Mouse (Mus musculus) hindlimb bud, embryonic 11.5 days (tissue): ENCODE results near the gene Troap.
"Not testable (repeated sequence)": the region's sequence is repeated elsewhere in the genome, so short reads cannot be mapped to it uniquely, and the experiment has no call there.

ENCODE experiments used
- DNase-seq: peaks from one replicate; pipeline ENCODE4 v3.0.0-alpha.2; 2012; ENCODE audit warnings: low read depth, low spot score; ENCODE audit errors: extremely low spot score

Troap gene

DNA sequence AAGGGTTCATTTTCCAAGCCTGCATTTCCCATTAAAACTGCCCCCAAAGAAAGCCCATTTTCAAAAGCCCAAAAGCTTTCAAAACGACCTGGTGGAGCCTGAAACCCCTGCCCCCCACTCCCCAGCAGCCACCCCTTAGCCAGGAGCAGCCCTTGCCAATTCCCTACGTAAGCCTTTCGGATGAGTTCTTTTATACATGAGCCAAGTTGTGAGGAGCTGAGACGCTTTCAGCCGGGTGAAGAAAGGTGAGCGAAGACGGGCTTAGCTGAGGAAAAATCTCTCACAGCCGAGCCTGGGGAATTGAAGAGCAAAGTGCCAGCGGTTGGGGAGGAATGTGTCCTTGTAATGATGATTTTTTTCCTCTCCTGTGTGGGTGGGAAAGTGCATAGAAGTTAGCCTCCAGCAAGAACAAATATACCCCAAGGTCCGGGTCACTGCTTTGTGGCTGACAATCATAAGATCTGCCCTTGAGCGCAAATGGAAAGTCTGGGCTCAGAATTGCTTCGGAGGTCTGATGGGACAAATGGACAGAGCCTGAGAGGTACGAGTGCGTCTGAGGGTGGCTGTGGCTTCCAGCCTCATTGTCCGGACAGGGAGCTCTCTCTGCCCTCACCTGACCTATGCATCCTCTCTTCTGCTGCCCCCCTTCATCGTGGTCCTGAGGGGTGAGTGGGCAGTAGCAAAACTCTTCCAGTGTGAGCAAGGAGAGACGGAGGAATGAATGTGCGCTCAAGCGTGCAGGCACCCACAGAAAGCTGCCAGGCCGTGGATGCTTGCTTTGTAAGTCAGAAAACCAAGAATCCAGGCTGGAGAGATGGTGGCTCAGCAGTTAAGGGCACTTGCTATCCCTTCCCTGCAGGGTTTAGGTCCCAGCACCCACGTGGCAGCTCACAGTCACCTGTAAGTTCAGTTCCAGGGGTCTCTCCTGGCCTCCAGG is 33.2 kb upstream of the Troap start:
- DNase-seq, result no peak

DNA sequence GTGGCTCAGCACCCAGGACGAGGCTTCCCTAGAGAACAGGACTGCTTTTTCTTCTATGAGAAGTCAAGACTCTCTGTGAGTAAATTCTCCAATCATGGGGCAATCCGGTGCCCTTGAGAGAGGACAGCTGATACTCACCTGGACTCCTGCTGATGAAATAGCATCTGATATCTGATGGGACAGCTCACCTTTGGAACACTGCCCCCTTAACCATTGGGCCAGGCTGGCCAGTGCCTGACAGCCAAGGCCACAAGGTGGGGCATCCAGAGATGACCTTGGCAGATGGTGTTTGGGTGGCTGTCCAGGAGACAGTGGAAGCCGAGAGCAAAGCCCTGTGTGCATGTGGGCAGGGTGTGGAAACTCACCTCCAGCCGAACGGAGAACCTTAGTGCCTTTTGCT is 32.0 kb upstream of the Troap start:
- DNase-seq, result no peak

DNA sequence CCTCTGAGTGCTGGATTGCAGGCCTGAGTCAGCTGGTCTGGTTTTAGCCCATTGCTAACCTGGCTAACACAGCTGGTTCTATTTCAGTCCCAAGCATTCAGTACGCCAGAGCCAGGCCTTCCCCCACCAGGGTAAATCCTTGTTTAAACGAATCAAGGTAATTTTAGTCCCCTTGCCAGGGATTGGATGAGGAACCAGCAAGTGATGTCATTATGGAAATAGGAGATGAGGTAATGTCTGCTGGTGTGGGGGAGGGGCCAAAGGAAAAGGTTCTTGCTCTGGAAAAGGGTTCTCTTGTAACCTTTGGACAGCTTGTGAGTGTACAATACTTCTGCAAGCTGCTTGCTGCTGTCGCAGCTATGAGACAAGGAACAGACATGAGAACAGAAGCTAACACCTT is 29.5 kb upstream of the Troap start:
- no peak for DNase-seq

DNA sequence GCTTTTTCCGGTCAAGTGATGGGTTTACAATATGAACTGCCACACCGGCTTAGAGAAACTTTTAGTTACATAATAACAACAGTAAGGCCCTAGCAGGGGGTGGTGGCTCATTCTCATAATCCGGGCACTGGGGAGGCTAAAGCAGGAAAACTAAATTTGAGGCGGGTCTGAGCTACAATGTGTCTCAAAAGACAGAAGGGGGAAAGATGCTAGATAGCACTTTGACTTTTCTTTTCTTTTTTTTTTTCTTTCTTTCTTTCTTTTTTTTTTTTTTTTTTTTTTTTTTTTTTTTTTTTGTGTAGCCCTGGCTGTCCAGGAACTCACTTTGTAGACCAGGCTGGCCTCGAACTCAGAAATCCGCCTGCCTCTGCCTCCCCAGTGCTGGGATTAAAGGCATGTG is 28.6 kb upstream of the Troap start:
- not testable (repeated sequence) for DNase-seq

DNA sequence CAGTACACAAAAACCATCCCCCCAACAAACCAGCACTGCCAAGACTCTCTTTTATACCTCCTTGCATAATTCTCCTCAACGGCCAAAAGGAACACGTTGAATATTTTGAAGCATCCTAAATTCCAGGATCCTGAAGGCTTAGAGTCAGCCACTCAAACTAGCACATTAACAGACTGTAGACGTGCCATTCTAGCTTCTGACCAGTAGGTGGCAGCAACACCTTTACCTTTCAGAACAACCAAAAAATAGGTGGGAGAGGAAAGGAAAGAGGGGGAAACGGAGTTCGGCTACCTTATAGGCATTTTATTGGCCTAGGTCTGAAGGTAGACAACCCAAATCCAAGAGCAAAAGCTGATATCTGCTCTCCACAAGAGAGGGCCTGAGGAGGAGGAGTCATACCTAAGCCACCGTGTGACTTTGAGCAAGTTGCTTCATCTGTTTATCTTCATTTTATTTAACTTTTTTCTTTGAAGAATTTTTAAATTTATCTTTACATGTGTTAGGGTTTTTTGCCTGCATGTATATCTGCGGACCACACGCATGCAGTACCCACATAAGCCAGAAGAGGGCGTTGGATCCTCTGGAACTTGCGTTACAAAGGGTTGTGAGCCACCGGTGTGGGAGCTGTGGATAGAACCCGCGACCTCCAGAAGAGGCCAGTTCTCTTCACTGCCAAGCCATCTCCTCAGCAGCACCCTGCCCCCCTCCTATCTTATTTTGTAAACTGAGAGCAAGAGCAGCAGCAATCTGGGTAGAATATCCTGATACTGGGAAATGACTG is 24.7 kb upstream of the Troap start:
- DNase-seq, result peak; percentile 72

DNA sequence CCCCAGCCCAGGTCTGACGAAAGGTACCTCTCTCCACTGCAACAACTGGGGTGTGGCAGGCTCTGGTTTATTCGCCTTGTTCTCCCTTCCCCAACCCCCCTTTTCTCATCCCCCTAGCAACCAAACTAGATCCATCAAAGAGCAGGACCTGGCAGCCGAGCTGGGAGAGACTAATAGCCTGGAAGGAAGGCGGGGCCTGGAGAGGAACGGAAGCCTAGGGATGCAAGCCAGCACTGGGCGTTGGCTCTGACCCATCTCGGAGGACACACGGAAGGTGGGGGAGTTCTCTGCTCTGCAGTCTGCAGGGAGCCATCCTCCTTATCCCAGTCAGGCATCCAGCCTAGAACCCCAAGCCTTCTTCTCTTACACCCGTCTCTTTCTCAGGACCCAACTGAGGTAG is 21.0 kb upstream of the Troap start:
- no peak for DNase-seq

DNA sequence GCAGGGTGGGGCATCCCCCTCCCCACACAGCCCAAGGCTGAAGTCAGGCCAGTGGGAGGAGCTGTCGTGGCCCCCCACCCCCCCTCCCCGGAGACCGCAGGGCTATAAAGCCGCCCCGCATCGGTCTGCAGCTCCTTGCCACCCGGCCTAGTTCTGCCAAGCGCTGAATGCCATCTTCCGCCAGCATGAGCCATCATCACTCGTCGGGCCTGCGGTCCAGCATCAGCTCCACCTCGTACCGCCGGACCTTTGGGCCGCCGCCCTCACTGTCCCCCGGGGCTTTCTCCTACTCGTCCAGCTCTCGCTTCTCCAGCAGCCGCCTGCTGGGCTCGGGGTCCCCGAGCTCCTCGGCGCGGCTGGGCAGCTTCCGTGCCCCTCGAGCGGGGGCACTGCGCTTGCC is 19.3 kb upstream of the Troap start, which contains the start of gene Prph:
TSS of gene Prph (plus strand) at position 135 of the 400 bp plus-strand sequence.
- no peak for DNase-seq

DNA sequence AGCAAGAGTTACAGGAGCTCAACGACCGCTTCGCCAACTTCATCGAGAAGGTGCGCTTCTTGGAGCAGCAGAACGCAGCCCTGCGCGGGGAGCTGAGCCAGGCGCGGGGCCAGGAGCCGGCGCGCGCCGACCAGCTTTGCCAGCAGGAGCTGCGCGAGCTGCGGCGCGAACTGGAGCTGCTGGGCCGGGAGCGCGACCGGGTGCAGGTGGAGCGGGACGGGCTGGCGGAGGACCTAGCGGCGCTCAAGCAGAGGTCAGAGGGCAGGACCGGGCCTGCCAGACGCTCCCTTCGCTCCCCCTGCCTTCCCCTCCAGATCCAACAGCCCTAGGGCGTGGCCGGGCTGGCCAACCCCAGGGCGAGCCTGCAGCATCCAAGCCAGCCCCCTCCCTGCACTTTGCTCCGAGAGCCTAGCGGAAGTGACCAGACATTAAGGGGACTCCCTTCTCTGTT is 18.8 kb upstream of the Troap start:
- DNase-seq, result no peak

DNA sequence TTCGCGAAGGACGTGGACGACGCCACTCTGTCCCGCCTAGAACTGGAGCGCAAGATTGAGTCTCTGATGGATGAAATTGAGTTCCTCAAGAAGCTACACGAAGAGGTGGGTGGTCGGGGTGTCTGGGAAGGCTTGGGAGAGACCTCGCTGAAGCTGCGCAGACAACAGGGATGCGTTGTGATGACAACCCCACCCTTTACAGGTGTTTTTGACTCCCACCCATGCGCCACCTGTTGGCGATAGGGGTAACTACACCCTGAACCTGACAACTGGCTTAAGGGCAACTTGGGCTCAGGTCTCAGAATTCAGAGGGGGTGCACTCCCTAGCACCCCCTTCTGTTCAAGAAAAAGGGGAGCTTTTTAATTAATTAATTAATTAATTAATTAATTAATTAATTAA is 18.0 kb upstream of the Troap start:
- DNase-seq, result peak; percentile 24

DNA sequence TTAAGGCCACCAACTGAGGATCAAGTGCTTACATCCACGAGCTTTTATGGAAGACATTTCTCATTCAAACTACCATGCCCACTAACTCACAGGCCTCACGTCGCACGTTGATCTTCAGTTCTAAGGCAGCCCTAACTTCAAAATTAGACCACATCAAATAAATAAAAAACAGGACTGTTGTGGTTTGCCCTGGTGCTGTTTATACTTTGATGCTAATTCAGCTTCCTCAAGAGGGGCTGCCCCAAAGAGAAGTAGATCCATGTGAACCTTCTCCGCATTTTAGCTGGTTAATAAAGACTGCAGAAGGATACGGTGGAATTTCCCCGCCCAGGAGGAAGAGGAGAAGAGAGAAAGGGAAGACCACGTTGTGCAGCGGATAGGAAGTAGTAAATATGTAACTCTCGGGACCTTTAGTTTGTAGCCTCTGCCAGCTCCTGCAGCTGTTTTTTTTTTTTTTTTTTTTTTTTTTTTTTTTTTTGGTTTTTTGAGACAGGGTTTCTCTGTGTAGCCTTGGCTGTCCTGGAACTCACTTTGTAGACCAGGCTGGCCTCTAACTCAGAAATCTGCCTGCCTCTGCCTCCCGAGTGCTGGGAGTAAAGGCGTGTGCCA is 8.7 kb upstream of the Troap start:
- DNase-seq, result no peak

DNA sequence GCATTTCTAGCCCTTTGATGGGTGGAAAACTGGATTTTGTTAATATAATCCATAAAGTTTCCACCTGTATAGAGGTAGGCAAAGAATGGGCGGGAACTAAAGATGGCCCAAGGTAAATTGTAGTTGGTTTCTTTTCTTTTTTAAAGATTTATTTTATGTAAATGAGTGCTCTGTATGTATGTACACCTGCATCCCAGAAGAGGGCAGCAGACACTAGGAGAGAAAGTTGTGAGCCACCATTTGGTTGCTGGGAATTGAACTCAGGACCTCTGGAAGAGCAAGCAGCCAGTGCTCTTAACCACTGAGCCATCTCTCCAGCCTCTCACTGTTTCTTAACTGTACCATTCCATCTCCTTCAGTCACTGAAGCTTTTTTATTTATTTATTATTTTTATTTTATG is 2.4 kb upstream of the Troap start:
- no peak for DNase-seq

DNA sequence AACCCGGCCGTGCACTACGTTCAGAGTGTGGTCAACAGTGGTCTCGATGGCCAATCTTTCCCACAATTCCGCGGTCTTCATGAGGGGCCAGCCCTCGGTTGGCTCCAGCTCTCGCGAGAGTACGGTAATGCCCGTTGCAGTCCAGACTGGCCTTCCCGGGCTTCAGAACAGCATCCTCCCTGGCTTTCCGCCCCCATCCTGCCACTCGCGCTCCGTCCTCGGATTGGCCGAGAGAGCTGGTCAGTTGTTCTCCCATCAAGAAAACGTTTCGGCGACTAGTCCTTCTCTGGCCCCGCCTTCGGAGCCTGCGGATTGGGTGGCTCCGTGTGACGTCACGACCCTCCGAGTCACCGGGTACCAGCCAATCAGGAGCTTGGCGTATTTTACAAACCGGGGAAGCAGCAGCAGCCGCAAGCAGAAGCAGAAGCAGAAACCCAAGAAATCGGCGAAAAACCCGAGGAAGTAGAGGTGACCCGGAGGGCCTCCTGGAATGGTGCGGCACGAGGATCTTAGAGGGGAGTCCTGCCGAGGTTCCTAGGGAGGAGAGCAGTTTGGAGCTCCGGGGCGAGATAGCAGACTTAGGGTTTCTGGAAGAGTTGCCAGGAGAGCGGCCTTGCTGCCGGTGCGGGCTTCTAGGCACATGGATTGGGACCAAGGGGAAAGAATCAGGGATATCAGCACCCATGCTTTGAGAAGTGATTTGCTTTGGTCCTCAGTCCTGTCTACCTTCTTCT is 392 bp downstream of the Troap start:
- DNase-seq, result peak; percentile 96

DNA sequence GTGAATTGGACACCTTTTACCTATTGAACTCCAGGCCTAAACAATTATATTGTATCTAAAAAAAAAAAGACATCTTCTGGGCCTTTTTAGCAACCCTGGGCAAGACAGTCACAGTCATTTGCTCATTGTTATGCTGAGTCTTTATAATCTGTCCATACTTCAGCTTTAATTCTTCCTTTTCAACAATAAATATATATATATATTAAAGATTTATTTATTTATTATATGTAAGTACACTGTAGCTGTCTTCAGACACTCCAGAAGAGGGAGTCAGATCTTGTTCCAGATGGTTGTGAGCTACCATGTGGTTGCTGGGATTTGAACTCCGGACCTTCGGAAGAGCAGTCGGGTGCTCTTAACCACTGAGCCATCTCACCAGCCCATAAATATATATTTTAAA is 1.6 kb downstream of the Troap start:
- not testable (repeated sequence) for DNase-seq

DNA sequence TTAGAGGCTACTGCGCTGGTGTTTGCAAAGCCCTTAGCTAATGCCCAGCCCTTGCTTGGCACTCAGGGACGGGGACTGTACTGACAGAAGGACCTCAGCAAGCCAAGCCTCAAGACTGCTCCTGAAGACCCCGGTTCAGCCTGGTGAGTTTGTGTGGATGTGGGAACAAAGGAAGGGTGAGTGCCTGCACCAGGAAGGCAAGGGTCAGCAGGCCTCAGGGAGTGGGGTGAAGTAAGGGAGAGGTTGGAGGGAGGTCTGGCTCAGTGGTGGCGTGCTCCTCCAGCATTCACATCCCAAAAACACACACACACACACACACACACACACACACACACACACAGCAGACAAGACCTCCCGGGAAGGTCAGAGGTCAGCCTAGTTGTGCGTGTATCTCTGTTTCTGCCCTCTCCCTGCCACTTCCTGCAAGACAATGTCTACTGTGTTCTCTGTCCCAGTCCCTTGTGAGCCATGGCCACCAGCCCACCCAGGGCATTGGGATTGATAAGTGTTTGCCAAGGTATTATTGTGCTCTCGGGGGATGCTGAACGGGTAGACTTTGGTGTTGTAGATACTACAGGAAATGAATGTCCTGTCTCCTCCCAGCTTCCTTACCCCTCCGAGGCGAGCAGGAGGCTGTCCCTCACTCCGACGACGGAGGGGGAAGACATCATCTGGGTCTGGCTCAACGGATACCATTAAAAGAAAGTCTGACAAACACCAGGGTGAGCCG is 4.0 kb downstream of the Troap start:
- DNase-seq, result no peak

DNA sequence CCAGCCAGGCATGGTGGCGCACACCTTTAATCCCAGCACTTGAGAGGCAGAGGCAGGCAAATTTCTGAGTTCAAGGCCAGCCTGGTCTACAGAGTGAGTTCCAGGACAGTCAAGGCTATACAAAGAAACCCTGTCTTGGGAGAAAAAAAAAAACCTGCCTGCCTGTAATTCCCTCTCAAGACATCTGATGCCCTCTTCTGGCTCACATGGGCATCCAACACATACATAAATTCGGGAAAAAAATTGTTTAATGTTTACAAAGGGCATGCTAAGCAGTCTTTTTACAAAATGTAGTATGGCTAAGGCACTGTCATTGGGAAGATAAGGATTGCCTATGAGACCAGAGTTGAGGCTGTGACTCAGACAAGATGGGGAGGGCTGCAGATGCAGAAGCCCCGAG is 5.4 kb downstream of the Troap start:
- no peak for DNase-seq

DNA sequence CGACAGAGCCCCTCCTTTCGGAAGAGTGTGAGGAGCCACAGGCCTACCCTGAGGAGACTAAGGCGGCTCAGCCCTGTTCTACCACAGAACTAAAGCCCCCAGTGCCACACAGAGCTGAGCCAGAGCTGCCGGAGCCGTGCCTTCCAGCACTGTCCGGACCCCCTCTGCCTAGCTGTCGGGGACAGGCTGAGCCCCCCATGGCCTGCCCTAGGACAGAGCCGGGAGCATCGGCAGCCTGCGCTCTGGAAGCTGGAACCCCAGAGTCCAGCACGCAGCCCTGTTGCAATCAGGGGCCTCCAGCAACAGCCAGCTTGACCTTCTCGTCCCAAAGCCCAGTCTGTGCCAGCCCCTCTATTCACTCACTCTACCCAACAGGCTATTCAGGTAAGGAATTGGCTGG is 7.9 kb downstream of the Troap start:
- no peak for DNase-seq

DNA sequence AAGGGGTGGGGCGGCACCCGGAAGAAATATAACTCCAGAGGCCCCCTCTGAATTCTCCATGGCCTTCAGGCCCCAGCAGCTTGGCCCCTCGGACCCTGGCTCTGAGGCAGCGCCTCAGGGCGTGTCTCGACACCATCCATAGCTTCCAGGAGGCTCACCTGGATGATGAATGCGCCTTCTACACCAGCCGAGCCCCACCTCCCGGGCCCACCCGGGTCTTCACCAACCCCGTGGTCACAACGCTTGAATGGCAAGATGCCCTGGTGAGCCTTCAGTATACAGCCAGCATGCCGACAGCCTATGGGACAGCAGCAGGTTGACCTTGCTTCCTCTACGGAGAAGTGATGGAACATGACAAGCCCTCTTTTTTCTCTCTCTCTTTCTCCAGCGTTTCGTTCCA is 8.5 kb downstream of the Troap start:
- no peak for DNase-seq

DNA sequence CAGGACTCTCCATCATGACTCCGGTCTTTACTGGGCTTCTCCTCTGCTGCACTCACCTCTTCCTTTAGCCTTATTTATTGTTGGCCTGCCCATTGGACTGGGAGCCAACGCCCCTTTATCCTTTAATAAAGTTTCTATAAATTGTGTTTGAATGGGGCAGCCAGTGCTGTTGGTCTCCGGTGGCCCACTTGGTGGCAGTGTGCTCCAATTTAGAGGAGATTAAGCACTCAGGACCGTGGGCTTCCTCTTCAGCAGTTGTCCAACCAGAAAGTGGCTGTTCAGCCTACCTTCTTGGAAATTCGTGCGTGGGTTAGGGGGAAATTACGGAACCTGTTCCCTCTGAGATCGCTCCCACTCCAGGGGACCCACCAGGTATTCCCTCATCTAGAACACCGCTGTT is 8.9 kb downstream of the Troap start:
- no peak for DNase-seq

DNA sequence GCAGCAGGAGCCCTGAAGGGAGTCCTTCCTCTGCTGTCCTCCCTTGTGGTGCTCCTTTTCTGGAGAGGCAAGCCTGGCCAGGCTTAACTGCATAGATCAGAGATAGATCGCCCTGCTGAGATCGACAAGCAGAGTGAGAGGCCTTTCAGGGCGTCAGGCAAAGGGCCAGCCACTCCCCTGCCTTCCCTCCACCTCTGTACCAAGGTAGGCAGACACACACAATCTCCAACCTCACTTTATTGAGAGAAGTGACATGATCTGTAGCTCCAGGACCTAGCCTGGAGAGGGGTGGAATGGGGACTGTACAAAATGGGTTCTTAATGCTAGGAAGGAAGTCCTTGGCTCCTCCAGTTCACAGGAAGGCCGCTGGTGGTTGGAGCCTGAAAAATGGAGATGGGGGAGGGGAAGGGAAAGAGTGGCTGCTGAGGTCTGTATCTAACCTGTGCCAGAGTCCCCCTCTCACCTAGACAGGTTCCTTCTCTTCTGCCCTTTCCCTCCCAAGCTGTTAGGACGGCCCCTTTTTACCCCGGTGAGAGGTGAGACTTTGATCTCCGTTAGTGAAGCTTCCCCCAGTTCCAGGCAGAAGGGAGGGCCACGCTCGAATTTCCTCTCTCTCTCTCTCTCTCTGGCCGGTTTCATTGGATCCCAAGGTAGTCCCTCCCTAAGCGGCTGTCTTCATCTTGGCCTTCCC is 9.6 kb downstream of the Troap start:
- no peak for DNase-seq

DNA sequence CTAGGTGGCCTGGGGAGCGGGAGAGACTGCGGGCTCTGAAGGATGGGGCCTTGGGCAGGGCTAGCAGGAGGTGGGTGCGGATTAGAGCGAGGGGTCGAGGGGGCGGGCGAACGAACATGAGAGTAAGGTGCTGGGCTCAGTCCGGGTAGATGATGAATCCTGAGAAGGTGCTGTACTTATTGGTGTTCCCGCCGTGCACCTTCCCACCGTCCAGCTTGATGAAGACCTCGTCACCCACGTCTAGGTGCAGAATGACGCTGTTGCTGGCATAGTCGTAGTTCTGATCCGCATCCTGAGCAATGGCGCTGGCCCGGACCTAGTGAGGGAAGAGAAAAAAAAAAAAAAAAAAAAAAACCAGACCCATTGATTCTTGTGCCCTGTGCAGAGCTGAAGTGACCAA is 10.2 kb downstream of the Troap start:
- DNase-seq, result no peak
